Mouse (Mus musculus) liver, postnatal 0 days (tissue): ENCODE data around the gene Prss35.

Experiments
- CTCF ChIP-seq: sonication (generic); IDR thresholded peaks from 2 replicates; pipeline ENCODE4 v1.5.1; 2016; ENCODE audit warnings: antibody characterized with exemption, low read depth
- EP300 ChIP-seq: IDR thresholded peaks from 2 replicates; pipeline ENCODE4 v1.6.1; 2016; ENCODE audit warnings: antibody characterized with exemption, low read depth, mild to moderate bottlenecking

GRCm38 (mm10) chr9:86728214-86728814, 15.1 kb upstream of the Prss35 start:
- TF ChIP-seq CTCF: no peak
- TF ChIP-seq EP300: no peak
